Mouse (Mus musculus) ES-E14 (cell line): ENCODE results near the gene Zfyve21. TPM values are rescaled to one million over a fixed set of nuclear protein-coding genes. Genes with fewer than 3 reads are reported as not detected.
A peak's percentile ranks its signal among the peaks of the same experiment; 100 is the strongest.

ENCODE experiments used
- DNase-seq: peaks from one replicate; pipeline ENCODE4 v3.0.0-alpha.2; 2013; ENCODE audit warnings: low read depth, low spot score
- H3K27ac ChIP-seq: 2 replicates; pipeline ENCODE4 v1.5.1; 2012; ENCODE audit warnings: low read depth, mild to moderate bottlenecking, low read length, moderate library complexity, mixed read lengths; ENCODE audit not compliant: poor library complexity, insufficient read depth, severe bottlenecking
- H3K36me3 ChIP-seq: 2 replicates; pipeline ENCODE4 v1.6.1; 2012; ENCODE audit warnings: mild to moderate bottlenecking, low read length, moderate library complexity, mixed read lengths; ENCODE audit not compliant: control insufficient read depth, poor library complexity, insufficient read depth, severe bottlenecking
- H3K4me1 ChIP-seq, 2 experiments: fragments of 150-350 bp in 1 of 2; sonication (generic) in 1 of 2; 2 replicates each; pipeline ENCODE4 v1.6.1; 2012; ENCODE audit warnings: low read length in 2 of 2, mild to moderate bottlenecking in 1 of 2, mixed read lengths in 1 of 2; ENCODE audit not compliant: control insufficient read depth in 2 of 2, insufficient read depth in 2 of 2, poor library complexity in 1 of 2
- H3K4me3 ChIP-seq, 2 experiments: fragments of 150-350 bp in 1 of 2; sonication (generic) in 1 of 2; 2 replicates each; pipeline ENCODE4 v1.5.1; 2012; ENCODE audit warnings: low read length in 2 of 2, low read depth in 1 of 2, mild to moderate bottlenecking in 1 of 2, mixed read lengths in 1 of 2; ENCODE audit not compliant: insufficient read depth in 1 of 2, poor library complexity in 1 of 2, severe bottlenecking in 1 of 2
- H3K9ac ChIP-seq: 2 replicates; pipeline ENCODE4 v1.6.1; 2012; ENCODE audit warnings: low read depth, mild to moderate bottlenecking, low read length, mixed read lengths; ENCODE audit not compliant: poor library complexity, insufficient read depth, severe bottlenecking
- H3K9me3 ChIP-seq: fragments of 150-350 bp; sonication (generic); 2 replicates; pipeline ENCODE4 v1.6.1; 2012; ENCODE audit warnings: low read depth, mild to moderate bottlenecking, low read length; ENCODE audit not compliant: control insufficient read depth, insufficient read depth
- CHD2 ChIP-seq: IDR thresholded peaks from 2 replicates; pipeline ENCODE4 v1.6.1; 2014; ENCODE audit warnings: mild to moderate bottlenecking, low read depth, low read length, inconsistent platforms
- HCFC1 ChIP-seq: IDR thresholded peaks from 2 replicates; pipeline ENCODE4 v1.6.1; 2012; ENCODE audit warnings: low read length, inconsistent platforms, borderline replicate concordance; ENCODE audit not compliant: insufficient read depth
- MAFK ChIP-seq: IDR thresholded peaks from 2 replicates; pipeline ENCODE4 v1.6.1; 2014; ENCODE audit warnings: mild to moderate bottlenecking, low read depth, low read length, inconsistent platforms; ENCODE audit not compliant: insufficient read depth
- ZC3H11A ChIP-seq: IDR thresholded peaks from 2 replicates; pipeline ENCODE4 v1.6.1; 2012; ENCODE audit warnings: low read depth, mild to moderate bottlenecking, inconsistent platforms, low read length, borderline replicate concordance
- ZNF384 ChIP-seq: IDR thresholded peaks from 2 replicates; pipeline ENCODE4 v1.6.1; 2012; ENCODE audit warnings: low read depth, low read length, inconsistent platforms
- in situ Hi-C, 2 experiments: fragments of 600-800 bp; cut with MboI; formaldehyde crosslinking; loops; one replicate each; pipeline ENCODE4 v1.15.1; 2025; ENCODE audit warnings: low sequenced_read_pairs in 2 of 2, inconsistent platforms in 1 of 2; ENCODE audit not compliant: unreplicated experiment in 2 of 2
- total RNA-seq: library from RNA; depleted of rRNA; stranded (reverse); fragments of 300-350 nt; gene quantifications from 2 replicates; pipeline ENCODE4 v1.2.3, GENCODE M21; 2012

The Zfyve21 gene
- total RNA-seq, 1 experiment = 27.0 TPM

- no peak for TF ChIP-seq ZC3H11A
- no peak for TF ChIP-seq MAFK
- no peak for TF ChIP-seq HCFC1
- no peak for TF ChIP-seq CHD2
- TF ChIP-seq ZNF384 = no peak
- Histone ChIP-seq H3K27ac (no peak overlapping the region), H3K4me3 (no peak overlapping the region), H3K9ac (no peak overlapping the region), H3K9me3 (no peaks in the 10 kb centered on the region), H3K36me3 (peaks cover 61% of the 10 kb centered on the region), H3K4me1 (no peaks in the 10 kb centered on the region; a peak in 1 of 4 replicates)
- DNase-seq = no peak
- in situ Hi-C loops = no loop called here
These were observed 10.4 kb upstream of the Zfyve21 start for GRCm38 (mm10) chr12:111803538-111803937.

GRCm38 (mm10) chr12:111808775-111809174 lies 5.2 kb upstream of the Zfyve21 start:
- Histone ChIP-seq H3K4me3 (no peak overlapping the region), H3K9ac (no peak overlapping the region), H3K4me1 (peaks cover 2 to 6% of the 10 kb centered on the region in 2 experiments; a peak in 1 of 4 replicates), H3K27ac (no peak overlapping the region), H3K36me3 (peaks cover 48% of the 10 kb centered on the region), H3K9me3 (no peaks in the 10 kb centered on the region)
- TF ChIP-seq HCFC1 (no peak), ZC3H11A (no peak), ZNF384 (no peak), CHD2 (no peak), MAFK (no peak)
- in situ Hi-C loops = no loop called here
- no peak for DNase-seq

- no peak overlapping the region for H3K4me3 ChIP-seq
- H3K27ac ChIP-seq = no peak overlapping the region
- TF ChIP-seq ZC3H11A = no peak
- TF ChIP-seq MAFK = no peak
- no peak for TF ChIP-seq CHD2
- TF ChIP-seq HCFC1 = no peak
- TF ChIP-seq ZNF384 = no peak
- peaks cover 3 to 6% of the 10 kb centered on the region in 2 experiments; a peak in 2 of 4 replicates for H3K4me1 ChIP-seq
- H3K36me3 ChIP-seq = peaks cover 38% of the 10 kb centered on the region
- H3K9ac ChIP-seq = no peak overlapping the region
- in situ Hi-C loops = no loop called here
- peak; percentile 49 for DNase-seq
- no peaks in the 10 kb centered on the region for H3K9me3 ChIP-seq
These were observed 4.2 kb upstream of the Zfyve21 start for GRCm38 (mm10) chr12:111809762-111810161.

GRCm38 (mm10) chr12:111812075-111812474 lies 1.9 kb upstream of the Zfyve21 start:
- DNase-seq = no peak
- Histone ChIP-seq H3K27ac (no peak overlapping the region), H3K4me3 (no peak overlapping the region), H3K9me3 (no peaks in the 10 kb centered on the region), H3K4me1 (peaks cover 7 to 20% of the 10 kb centered on the region in 2 experiments; a peak in 3 of 4 replicates), H3K36me3 (peaks cover 17% of the 10 kb centered on the region; the same call in 1 of the 2 replicates), H3K9ac (no peak overlapping the region)
- in situ Hi-C loops = no loop called here
- no peak for TF ChIP-seq CHD2

- peak overlapping the region; percentile 80 to 100; a peak in 1 of 4 replicates for H3K4me3 ChIP-seq
- no peak for TF ChIP-seq CHD2
- no peak for TF ChIP-seq ZNF384
- TF ChIP-seq ZC3H11A = no peak
- no peak for TF ChIP-seq MAFK
- no peak for TF ChIP-seq HCFC1
- no peak overlapping the region for H3K27ac ChIP-seq
- H3K36me3 ChIP-seq = peaks cover 17% of the 10 kb centered on the region; the same call in 1 of the 2 replicates
- DNase-seq = no peak
- H3K9me3 ChIP-seq = no peaks in the 10 kb centered on the region
- in situ Hi-C loops = no loop called here
- H3K9ac ChIP-seq = peak overlapping the region; percentile 17; the same call in 1 of the 2 replicates
- H3K4me1 ChIP-seq = peaks cover 7 to 21% of the 10 kb centered on the region in 2 experiments; a peak in 3 of 4 replicates
These were observed 1.4 kb upstream of the Zfyve21 start for GRCm38 (mm10) chr12:111812611-111813010.
